Mouse (Mus musculus): ENCODE data around the gene Arhgap17.

Gene Arhgap17

DNA sequence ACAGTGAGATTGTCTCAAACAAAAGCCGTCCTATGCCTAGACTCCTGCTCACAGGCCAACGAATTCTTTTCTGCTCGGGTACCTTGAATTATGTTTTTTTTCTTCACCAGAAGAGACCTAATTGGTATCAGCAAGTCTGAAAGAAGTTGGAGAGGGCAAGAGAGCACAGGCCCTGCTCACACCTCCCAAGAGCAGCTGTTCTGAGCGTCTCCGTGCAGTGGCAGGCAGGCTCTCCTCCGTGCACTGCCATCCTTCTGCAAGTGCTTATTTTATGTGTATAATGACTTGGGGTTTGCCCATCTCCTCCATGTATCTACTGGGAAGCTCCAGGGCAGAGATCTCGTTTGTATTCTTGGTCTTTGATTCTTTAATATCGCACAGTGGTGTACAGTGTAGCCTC is 2.9 kb downstream of the Arhgap17 start:
- H3K4me3 ChIP-seq (replicated peaks; ENCODE audit: low read length): no peak overlapping the region
- H3K4me1 ChIP-seq (replicated peaks; ENCODE audit: low read depth, low read length): peaks cover 48% of the 10 kb centered on the region
- TF ChIP-seq NANOG (IDR thresholded peaks at IDR 0.05; ENCODE audit: borderline replicate concordance, low read length) (no peak), POU5F1 (IDR thresholded peaks at IDR 0.05; ENCODE audit: borderline replicate concordance, low read length) (no peak), CTCF (conservative IDR thresholded peaks at IDR 0.05; ENCODE audit: low read length) (no peak)
- H3K36me3 ChIP-seq (ENCODE audit: insufficient read depth, low read length): peaks cover 13% of the 10 kb centered on the region; the same call in 1 of the 2 replicates
- no peaks in the 10 kb centered on the region for H3K27me3 ChIP-seq (ENCODE audit: insufficient read depth, low read length)
- H3K9me3 ChIP-seq (ENCODE audit: low read length): no peaks in the 10 kb centered on the region

DNA sequence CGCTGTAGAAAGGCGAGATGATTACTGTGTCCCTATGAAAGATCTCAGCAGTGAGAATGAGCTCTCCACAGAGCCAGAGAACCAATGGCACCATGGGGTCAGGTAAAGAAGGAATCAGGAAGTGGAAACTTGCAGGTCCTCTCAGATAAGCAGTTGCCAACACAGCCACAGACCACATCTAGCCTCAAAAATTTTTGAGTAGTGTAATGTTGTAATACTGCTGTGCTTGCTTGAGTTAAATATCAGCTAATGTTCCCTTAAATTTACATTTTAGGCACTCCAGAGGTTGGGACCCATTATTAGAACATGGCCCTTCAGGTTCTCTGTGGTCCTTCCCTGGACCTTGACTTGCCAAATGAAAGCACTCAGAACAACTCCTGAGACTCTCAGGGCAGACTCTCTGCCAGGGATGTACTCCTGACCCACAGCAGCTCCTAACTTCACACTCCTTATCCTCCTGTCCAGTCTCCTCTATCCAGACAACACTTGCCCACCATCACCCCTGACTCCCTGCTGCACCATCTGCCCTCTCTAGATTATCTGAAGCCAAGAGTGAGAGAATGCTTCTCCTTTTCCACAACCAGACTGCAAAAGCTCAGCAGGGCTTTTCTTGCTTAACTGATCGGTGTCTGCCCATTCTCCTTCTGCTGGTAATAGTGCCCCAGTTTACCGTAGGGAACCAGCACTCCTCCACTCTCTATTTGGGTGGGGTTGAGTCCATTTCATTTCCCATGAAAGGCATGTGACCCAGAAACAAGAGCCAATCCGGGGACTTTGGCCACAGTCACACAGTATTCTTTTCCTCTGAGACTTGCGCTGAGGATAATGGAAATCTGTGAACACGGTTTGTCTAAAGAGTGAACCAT is 3.6 kb downstream of the Arhgap17 start:
- no peaks in the 10 kb centered on the region for H3K27me3 ChIP-seq (ENCODE audit: insufficient read depth, low read length)
- no peak overlapping the region for H3K4me3 ChIP-seq (replicated peaks; ENCODE audit: low read length)
- H3K4me1 ChIP-seq (replicated peaks; ENCODE audit: low read depth, low read length): peaks cover 46% of the 10 kb centered on the region
- no peak for TF ChIP-seq NANOG (IDR thresholded peaks at IDR 0.05; ENCODE audit: borderline replicate concordance, low read length)
- TF ChIP-seq CTCF (conservative IDR thresholded peaks at IDR 0.05; ENCODE audit: low read length): no peak
- no peak for TF ChIP-seq POU5F1 (IDR thresholded peaks at IDR 0.05; ENCODE audit: borderline replicate concordance, low read length)
- H3K9me3 ChIP-seq (ENCODE audit: low read length): no peaks in the 10 kb centered on the region
- peaks cover 13% of the 10 kb centered on the region; the same call in 1 of the 2 replicates for H3K36me3 ChIP-seq (ENCODE audit: insufficient read depth, low read length)

DNA sequence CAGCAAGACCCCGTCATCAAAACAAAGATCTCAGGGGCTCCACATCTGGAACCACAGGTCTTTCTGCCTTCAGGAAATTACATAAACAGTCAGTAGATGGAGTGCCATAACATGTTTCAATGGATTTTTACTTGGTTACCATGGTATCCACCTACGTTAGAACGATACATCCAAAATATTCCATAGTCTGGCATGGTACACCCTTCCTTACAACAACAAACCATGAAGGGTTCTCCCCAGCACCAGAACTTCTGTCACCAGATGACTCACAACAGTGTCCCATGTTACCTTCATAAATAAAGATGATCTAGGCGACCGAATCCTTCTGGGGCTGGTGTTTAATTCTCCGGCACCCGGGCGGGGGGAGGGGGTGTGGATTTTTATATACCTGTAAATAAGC is 5.7 kb downstream of the Arhgap17 start:
- no peaks in the 10 kb centered on the region for H3K27me3 ChIP-seq (ENCODE audit: insufficient read depth, low read length)
- H3K36me3 ChIP-seq (ENCODE audit: insufficient read depth, low read length): peaks cover 20% of the 10 kb centered on the region; the same call in 1 of the 2 replicates
- H3K4me3 ChIP-seq (replicated peaks; ENCODE audit: low read length): no peak overlapping the region
- H3K4me1 ChIP-seq (replicated peaks; ENCODE audit: low read depth, low read length): peaks cover 35% of the 10 kb centered on the region
- TF ChIP-seq POU5F1 (IDR thresholded peaks at IDR 0.05; ENCODE audit: borderline replicate concordance, low read length): no peak
- TF ChIP-seq NANOG (IDR thresholded peaks at IDR 0.05; ENCODE audit: borderline replicate concordance, low read length): no peak
- TF ChIP-seq CTCF (conservative IDR thresholded peaks at IDR 0.05; ENCODE audit: low read length): no peak
- H3K9me3 ChIP-seq (ENCODE audit: low read length): no peaks in the 10 kb centered on the region

DNA sequence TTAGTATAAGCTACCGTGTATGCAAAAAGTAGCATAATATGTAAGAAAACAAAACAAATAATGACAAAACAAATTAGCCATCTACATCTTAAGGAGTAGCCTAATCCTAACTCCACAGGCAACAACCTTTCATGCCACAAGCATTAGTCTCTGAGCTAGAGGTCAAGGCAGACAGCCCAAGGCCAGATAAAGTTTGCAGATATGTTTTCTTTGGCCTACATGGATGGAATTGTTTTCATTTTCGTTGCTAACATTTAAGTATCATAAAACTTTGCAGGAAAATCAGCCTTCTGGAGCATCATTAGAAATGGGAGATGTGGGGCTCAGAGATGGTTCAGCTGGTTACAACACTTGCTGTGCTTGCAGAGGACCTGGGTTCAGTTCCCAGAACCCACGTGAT is 6.9 kb downstream of the Arhgap17 start:
- TF ChIP-seq POU5F1 (IDR thresholded peaks at IDR 0.05; ENCODE audit: borderline replicate concordance, low read length): no peak
- TF ChIP-seq CTCF (conservative IDR thresholded peaks at IDR 0.05; ENCODE audit: low read length): no peak
- TF ChIP-seq NANOG (IDR thresholded peaks at IDR 0.05; ENCODE audit: borderline replicate concordance, low read length): no peak
- Histone ChIP-seq H3K9me3 (ENCODE audit: low read length) (no peaks in the 10 kb centered on the region), H3K27me3 (ENCODE audit: insufficient read depth, low read length) (no peaks in the 10 kb centered on the region), H3K36me3 (ENCODE audit: insufficient read depth, low read length) (peaks cover 17% of the 10 kb centered on the region; the same call in 1 of the 2 replicates), H3K4me3 (replicated peaks; ENCODE audit: low read length) (no peak overlapping the region), H3K4me1 (replicated peaks; ENCODE audit: low read depth, low read length) (peaks cover 24% of the 10 kb centered on the region)

DNA sequence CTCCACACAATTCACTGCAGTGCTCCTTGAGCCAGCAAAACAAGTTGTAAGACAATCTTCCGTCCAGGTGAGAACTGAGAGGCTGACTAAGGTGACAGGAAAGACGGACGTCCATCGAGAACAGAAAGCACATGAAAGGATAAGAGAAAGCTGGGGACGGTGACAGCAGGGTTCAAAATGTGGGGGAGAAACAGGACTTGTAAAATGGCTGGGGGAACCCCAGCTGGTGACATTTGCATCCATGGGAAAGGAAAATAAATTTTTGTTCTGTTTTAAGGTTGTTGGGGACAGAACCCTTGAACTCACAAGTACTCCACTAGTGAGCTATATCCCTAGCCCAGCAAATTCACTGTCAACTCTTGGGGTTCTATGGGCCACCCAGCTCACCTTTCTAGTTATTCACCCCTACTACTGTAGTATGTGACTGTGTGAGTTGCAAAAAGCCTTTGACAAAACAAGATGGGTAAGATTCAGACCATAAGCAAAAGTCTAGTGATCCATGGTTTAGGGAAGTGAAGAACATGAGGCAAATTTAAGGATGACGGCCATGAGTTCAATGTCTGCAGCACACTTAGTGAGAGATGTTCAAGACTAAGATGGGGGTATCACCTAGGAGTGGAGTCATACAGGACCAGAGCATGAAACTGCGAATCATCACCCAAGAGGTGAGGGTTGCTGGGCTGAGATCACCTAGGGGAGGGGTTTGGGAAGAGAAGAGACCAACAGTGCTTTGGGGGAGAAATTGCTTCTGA is 8.3 kb downstream of the Arhgap17 start:
- H3K9me3 ChIP-seq (ENCODE audit: low read length): no peaks in the 10 kb centered on the region
- no peak for TF ChIP-seq POU5F1 (IDR thresholded peaks at IDR 0.05; ENCODE audit: borderline replicate concordance, low read length)
- no peak for TF ChIP-seq NANOG (IDR thresholded peaks at IDR 0.05; ENCODE audit: borderline replicate concordance, low read length)
- TF ChIP-seq CTCF (conservative IDR thresholded peaks at IDR 0.05; ENCODE audit: low read length): no peak
- peaks cover 14% of the 10 kb centered on the region; the same call in 1 of the 2 replicates for H3K36me3 ChIP-seq (ENCODE audit: insufficient read depth, low read length)

DNA sequence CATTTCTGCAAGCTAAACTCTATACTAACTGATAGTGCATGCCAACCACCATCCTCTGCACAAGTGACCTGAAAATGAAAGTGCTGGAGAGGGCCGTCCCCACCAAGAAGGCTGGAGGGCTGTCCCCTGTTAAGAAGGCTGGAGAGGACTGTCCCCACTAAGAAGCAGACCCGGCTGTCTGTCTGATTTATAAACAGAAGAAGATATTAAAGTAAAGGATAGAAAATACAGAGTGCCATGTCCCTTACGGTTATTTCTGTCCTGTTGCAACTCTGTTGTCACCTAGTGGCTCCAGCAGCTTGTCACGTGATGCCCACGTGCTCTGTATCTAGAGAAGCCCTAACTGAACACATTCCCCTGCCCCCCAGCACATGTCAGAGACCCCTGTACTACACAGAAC is 9.5 kb downstream of the Arhgap17 start:
- Histone ChIP-seq H3K9me3 (ENCODE audit: low read length) (no peaks in the 10 kb centered on the region), H3K4me3 (replicated peaks; ENCODE audit: low read length) (no peak overlapping the region), H3K36me3 (ENCODE audit: insufficient read depth, low read length) (0 out of 2 replicates have a peak, but pooled peaks cover 11% of the 10 kb centered on the region), H3K27me3 (ENCODE audit: insufficient read depth, low read length) (no peaks in the 10 kb centered on the region), H3K4me1 (replicated peaks; ENCODE audit: low read depth, low read length) (0 out of 2 replicates have a peak, but pooled peaks cover under 1% of the 10 kb centered on the region)
- TF ChIP-seq NANOG (IDR thresholded peaks at IDR 0.05; ENCODE audit: borderline replicate concordance, low read length) (no peak), POU5F1 (IDR thresholded peaks at IDR 0.05; ENCODE audit: borderline replicate concordance, low read length) (no peak), CTCF (conservative IDR thresholded peaks at IDR 0.05; ENCODE audit: low read length) (no peak)

More for the DNA sequence above, 8.3 kb downstream of the Arhgap17 start:
- Histone ChIP-seq H3K27me3 (ENCODE audit: insufficient read depth, low read length) (no peaks in the 10 kb centered on the region), H3K4me3 (replicated peaks; ENCODE audit: low read length) (no peak overlapping the region), H3K4me1 (replicated peaks; ENCODE audit: low read depth, low read length) (peaks cover 11% of the 10 kb centered on the region)

DNA sequence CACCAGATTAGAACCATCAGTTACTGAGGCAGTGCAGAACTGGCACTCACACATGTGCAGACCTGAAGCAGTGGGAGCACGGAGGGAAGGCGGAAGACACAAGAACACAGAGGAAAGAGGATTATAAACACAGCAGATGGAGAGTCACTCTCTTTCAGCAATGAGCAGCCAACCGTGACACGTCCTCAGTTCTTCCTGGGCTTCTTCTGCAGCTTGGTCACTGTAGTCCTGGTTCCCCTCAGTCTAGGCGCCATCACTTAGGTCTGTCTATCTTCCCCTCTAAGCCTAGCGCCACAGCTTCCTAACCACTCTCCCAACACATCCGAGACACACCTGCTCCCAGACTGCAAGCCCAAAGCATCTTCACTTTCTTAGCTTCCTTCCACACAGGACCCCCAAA is 10.6 kb downstream of the Arhgap17 start:
- H3K36me3 ChIP-seq (ENCODE audit: insufficient read depth, low read length): 0 out of 2 replicates have a peak, but pooled peaks cover 11% of the 10 kb centered on the region
- no peaks in the 10 kb centered on the region for H3K27me3 ChIP-seq (ENCODE audit: insufficient read depth, low read length)
- H3K9me3 ChIP-seq (ENCODE audit: low read length): no peaks in the 10 kb centered on the region
- no peak overlapping the region for H3K4me3 ChIP-seq (replicated peaks; ENCODE audit: low read length)
- H3K4me1 ChIP-seq (replicated peaks; ENCODE audit: low read depth, low read length): peaks cover 7% of the 10 kb centered on the region
- TF ChIP-seq POU5F1 (IDR thresholded peaks at IDR 0.05; ENCODE audit: borderline replicate concordance, low read length): no peak
- TF ChIP-seq CTCF (conservative IDR thresholded peaks at IDR 0.05; ENCODE audit: low read length): no peak
- TF ChIP-seq NANOG (IDR thresholded peaks at IDR 0.05; ENCODE audit: borderline replicate concordance, low read length): no peak

DNA sequence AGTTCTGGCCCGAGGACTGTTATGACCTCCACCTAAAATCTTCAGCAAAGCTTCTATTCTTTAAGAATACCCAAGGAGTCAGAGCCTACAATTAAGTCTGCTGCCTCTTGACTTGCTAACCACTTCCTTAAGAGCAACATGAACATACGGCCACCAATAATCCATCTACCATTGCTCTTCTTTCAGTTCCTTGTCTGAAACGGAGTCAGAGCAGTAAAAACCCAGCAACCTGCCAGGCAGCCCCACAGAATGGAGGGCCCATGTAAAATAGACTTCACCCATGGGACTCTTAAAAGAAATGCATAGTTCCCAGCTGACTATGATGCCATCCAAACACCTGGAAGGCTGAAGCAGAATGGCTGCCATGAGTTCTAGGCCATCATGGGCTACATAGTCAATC is 13.6 kb downstream of the Arhgap17 start:
- Histone ChIP-seq H3K4me3 (replicated peaks; ENCODE audit: low read length) (no peak overlapping the region), H3K4me1 (replicated peaks; ENCODE audit: low read depth, low read length) (peaks cover 11% of the 10 kb centered on the region), H3K27me3 (ENCODE audit: insufficient read depth, low read length) (no peaks in the 10 kb centered on the region), H3K9me3 (ENCODE audit: low read length) (no peaks in the 10 kb centered on the region), H3K36me3 (ENCODE audit: insufficient read depth, low read length) (peaks cover 10% of the 10 kb centered on the region; the same call in 1 of the 2 replicates)
- no peak for TF ChIP-seq NANOG (IDR thresholded peaks at IDR 0.05; ENCODE audit: borderline replicate concordance, low read length)
- no peak for TF ChIP-seq POU5F1 (IDR thresholded peaks at IDR 0.05; ENCODE audit: borderline replicate concordance, low read length)
- no peak for TF ChIP-seq CTCF (conservative IDR thresholded peaks at IDR 0.05; ENCODE audit: low read length)

Measured in E14TG2a.4 (cell line).